Mouse (Mus musculus) hindbrain, embryonic 13.5 days (tissue): ENCODE data around the gene Creld2. TPM values are rescaled to one million over a fixed set of nuclear protein-coding genes. Genes with fewer than 3 reads are reported as not detected.
A peak's percentile ranks its signal among the peaks of the same experiment; 100 is the strongest.

ENCODE experiments used
- ATAC-seq: fragments of 200-750 bp; cut with Nextera tagmentation; 2 replicates; pipeline ENCODE4 v1.8.0; 2017; ENCODE audit warnings: moderate TSS enrichment; ENCODE audit not compliant: low FRiP score
- H3K27ac ChIP-seq: fragments of 300-500 bp; sonication (generic); 2 replicates; pipeline ENCODE4 v1.5.1; 2015; ENCODE audit warnings: inconsistent platforms, mild to moderate bottlenecking, moderate library complexity
- H3K27me3 ChIP-seq: fragments of 300-500 bp; sonication (generic); 2 replicates; pipeline ENCODE4 v1.6.1; 2015; ENCODE audit warnings: mild to moderate bottlenecking, inconsistent platforms
- H3K36me3 ChIP-seq: fragments of 300-500 bp; sonication (generic); 2 replicates; pipeline ENCODE4 v1.6.1; 2015; ENCODE audit warnings: mild to moderate bottlenecking, inconsistent platforms
- H3K4me1 ChIP-seq: fragments of 300-500 bp; sonication (generic); replicated peaks from 2 replicates; pipeline ENCODE4 v1.6.1; 2015; ENCODE audit warnings: inconsistent platforms
- H3K4me2 ChIP-seq: fragments of 300-500 bp; sonication (generic); 2 replicates; pipeline ENCODE4 v1.6.1; 2015; ENCODE audit warnings: inconsistent platforms, mild to moderate bottlenecking, moderate library complexity
- H3K4me3 ChIP-seq: fragments of 300-500 bp; sonication (generic); 2 replicates; pipeline ENCODE4 v1.5.1; 2015; ENCODE audit warnings: mild to moderate bottlenecking, inconsistent platforms
- H3K9ac ChIP-seq: fragments of 300-500 bp; sonication (generic); 2 replicates; pipeline ENCODE4 v1.6.1; 2015; ENCODE audit warnings: mild to moderate bottlenecking, inconsistent platforms
- H3K9me3 ChIP-seq: fragments of 300-500 bp; sonication (generic); 2 replicates; pipeline ENCODE4 v1.6.1; 2016; ENCODE audit warnings: inconsistent platforms
- WGBS: fragments of 180-500 bp; shearing (Covaris S2); methylation state at CpG from one replicate; pipeline ENCODE4 v1.1.7; 2015; 5-methylcytosine and 5-hydroxymethylcytosine counted together
- polyA plus RNA-seq: library from polyadenylated mRNA; unstranded; fragments of >200 nt; fragmentation: Nextera tagmentation; extraction: Ambion mirVana; gene quantifications from 2 replicates; pipeline ENCODE4 v1.2.1, GENCODE M21; 2015

The Creld2 gene
- polyA plus RNA-seq, 1 experiment from 2014 or later = 60.0 TPM

DNA sequence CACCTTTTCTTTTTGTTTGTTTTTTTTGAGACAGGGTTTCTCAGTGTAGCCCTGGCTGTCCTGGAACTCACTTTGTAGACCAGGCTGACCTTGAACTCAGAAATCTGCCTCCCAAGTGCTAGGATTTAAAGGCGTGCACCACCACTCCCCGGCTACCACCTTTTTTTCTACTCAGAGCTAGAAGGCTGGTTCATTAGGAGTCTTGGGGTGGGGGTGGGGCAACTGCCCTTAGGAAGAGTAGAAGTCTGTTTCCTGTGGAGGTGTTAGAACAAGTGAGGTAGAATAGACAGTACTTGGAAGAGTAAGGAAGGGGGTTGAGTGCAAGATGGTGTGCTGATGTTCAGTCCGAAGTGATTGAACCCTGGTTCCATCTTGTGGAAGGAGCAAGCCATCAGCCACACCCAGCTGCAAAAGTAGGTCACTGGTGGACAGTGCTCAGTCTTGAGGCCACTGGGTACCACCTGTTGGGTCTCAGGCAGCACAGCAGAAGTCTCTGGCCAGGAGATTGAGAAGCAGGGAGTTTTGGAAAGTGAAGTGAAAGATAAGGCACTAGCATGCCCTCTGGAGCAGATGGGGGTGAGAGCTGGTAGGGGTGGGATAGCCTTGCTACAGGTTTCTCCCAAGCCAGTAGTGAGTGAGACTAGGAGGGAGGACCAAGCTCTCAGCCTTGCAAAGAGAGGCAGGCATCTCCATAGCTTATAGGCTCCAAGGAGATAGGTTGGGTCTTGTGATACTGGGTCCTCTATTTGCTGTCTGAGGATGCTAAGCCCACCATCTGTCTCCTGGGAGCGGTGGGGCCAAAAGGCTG lies 46.6 kb downstream of the Creld2 start:
- WGBS = 86% methylated on average over 4 of the region's 4 CpGs
- H3K4me3 ChIP-seq = no peak overlapping the region
- H3K27me3 ChIP-seq = no peaks in the 10 kb centered on the region
- H3K27ac ChIP-seq = no peak overlapping the region
- H3K36me3 ChIP-seq = peaks cover 43% of the 10 kb centered on the region
- no peak overlapping the region for H3K4me2 ChIP-seq
- H3K9ac ChIP-seq = peak overlapping the region; percentile 35; the same call in 1 of the 2 replicates
- H3K9me3 ChIP-seq = no peaks in the 10 kb centered on the region
- peaks cover 30% of the 10 kb centered on the region for H3K4me1 ChIP-seq
- ATAC-seq = no peak

DNA sequence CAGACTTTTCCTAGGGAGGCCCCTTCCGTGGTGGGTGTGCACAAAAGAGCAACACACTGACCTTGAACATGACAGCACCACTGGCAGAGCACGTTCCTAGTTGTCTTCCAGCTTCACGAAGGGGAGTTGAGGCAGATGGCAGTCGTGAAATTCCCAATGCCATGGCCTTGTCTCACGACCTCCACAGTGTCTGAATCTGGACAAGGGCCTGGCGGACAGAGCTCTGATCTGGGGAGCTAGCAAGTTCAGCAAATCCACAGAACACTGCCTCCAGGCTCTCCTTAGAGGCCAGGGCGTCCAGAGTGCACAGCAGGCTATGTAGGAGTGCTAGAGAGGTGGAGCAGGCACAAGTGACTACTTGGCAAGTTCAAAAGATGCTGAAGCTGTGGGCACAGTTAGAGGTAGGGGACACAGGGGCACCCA lies 47.5 kb downstream of the Creld2 start:
- Histone ChIP-seq H3K4me1 (peaks cover 24% of the 10 kb centered on the region), H3K4me3 (no peak overlapping the region), H3K9me3 (no peaks in the 10 kb centered on the region), H3K36me3 (peaks cover 43% of the 10 kb centered on the region), H3K27me3 (no peaks in the 10 kb centered on the region), H3K9ac (peak overlapping the region; percentile 35; the same call in 1 of the 2 replicates), H3K27ac (no peak overlapping the region), H3K4me2 (no peak overlapping the region)
- 53% methylated on average over 7 of the region's 7 CpGs for WGBS
- no peak for ATAC-seq

DNA sequence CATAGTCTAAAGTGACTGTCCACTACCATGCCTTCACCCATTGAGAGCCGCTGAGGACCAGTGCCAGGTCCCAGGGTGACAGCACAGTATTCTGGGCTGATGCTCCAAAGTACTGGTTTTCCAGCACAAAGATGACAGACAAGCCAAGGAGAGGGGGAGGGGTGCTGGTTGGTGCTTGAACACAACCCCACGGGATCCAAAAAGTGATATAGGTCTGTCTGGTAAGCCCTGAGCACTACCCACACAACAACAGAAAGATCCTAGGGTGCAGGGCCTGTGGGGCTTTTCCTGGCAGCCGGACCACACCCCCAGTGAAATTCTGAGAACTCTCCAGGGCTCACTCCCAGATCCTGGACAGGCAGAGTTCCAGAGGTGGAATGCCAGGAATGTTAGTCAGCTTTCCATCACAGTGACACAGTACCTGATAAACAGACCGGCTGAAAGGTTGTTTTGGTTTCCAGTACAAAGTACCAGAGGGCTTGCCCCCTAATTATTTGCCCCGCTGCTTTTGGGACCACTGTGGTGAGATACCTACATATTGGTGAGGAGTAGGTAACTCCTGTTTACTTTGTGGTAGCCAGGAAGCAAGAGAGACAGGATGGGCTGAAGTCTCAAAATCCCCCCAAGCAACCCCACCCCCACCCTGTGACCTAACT lies 48.0 kb downstream of the Creld2 start:
- 39% methylated on average over 5 of the region's 5 CpGs for WGBS
- Histone ChIP-seq H3K27me3 (no peaks in the 10 kb centered on the region), H3K36me3 (peaks cover 43% of the 10 kb centered on the region), H3K27ac (no peak overlapping the region), H3K9me3 (no peaks in the 10 kb centered on the region), H3K4me2 (no peak overlapping the region), H3K4me1 (peaks cover 24% of the 10 kb centered on the region), H3K4me3 (no peak overlapping the region), H3K9ac (no peak overlapping the region)
- no peak for ATAC-seq

DNA sequence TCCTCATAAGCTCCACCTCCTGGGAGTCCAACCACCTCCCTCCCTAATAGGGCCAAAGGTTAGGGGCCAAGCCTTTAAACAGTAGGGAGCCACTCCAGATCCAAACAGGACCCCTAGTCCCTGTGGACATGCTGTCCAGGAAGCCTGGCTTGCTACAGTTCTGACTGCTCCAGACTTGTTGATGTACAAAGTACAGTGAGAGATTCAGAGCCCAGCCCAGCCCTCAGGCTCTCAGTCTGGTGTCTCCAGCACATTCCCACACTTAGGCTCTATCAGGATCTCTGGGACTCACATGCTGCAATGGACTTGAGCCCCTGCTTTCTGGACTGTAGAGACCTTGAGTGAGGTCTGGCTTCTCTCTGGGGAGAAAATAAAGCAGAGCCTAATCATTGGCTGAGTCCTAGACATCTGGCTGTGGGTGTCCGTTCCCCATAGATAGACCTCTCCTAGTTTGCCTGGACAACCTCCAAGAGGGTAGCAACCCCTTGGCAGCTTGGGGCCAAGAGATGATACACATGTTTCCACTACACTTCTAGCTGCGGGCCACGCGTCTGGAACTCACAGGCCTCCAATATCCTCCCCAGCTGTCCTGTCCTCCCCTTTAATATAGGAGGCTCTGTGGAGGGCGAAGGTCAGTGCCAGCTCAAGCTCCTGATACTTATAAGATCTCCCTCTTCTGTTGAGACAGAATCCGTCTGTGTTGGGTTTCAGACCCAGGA lies 48.7 kb downstream of the Creld2 start:
- no peak overlapping the region for H3K27ac ChIP-seq
- no peak overlapping the region for H3K4me2 ChIP-seq
- H3K4me1 ChIP-seq = peaks cover 24% of the 10 kb centered on the region
- no peak overlapping the region for H3K9ac ChIP-seq
- H3K4me3 ChIP-seq = no peak overlapping the region
- 93% methylated on average over 6 of the region's 6 CpGs for WGBS
- ATAC-seq = no peak
- H3K27me3 ChIP-seq = no peaks in the 10 kb centered on the region
- peaks cover 43% of the 10 kb centered on the region for H3K36me3 ChIP-seq
- H3K9me3 ChIP-seq = no peaks in the 10 kb centered on the region

DNA sequence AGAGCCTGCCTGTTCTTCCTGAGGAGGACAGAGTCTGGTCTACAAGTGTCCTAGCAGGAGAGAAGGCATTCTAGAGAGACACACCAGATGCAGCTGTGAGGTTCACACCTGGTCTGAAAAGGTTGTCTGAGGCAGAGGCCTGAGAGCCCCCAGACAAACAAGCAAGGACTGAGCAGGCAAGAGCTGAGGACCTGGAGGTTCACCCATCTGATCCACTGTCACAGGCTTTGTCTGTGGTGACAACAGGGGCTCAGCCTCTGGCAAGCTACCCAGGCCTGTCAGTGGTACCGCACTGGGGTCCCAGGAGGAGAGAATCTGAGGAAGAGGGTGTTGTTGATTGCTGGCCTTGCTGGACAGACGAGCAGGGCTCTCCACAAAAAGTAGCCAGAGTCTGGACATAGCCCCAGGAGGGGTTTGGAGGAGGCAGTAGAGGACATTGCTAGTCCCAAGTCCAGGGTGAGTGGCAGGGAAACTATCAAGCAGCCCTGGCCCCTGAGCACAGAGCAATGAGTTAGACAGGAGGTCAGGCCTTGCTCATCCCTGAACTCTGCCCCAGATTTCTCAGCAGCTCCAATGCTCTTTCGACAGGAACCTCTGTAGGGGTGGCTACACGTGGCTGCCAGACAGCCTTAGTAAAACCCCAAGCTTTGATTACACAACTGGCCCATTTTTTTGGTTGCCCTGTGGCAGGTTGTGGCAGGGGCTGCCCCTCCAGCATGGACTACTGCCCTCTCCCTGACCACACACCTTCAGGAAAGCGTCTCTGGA lies 51.2 kb downstream of the Creld2 start:
- no peak overlapping the region for H3K9ac ChIP-seq
- H3K36me3 ChIP-seq = peaks cover 29% of the 10 kb centered on the region
- H3K9me3 ChIP-seq = no peaks in the 10 kb centered on the region
- WGBS = 72% methylated on average over 5 of the region's 5 CpGs
- H3K27ac ChIP-seq = no peak overlapping the region
- no peak overlapping the region for H3K4me2 ChIP-seq
- peaks cover 3% of the 10 kb centered on the region; the same call in 1 of the 2 replicates for H3K27me3 ChIP-seq
- H3K4me3 ChIP-seq = no peak overlapping the region
- ATAC-seq = no peak
- H3K4me1 ChIP-seq = peaks cover 8% of the 10 kb centered on the region

DNA sequence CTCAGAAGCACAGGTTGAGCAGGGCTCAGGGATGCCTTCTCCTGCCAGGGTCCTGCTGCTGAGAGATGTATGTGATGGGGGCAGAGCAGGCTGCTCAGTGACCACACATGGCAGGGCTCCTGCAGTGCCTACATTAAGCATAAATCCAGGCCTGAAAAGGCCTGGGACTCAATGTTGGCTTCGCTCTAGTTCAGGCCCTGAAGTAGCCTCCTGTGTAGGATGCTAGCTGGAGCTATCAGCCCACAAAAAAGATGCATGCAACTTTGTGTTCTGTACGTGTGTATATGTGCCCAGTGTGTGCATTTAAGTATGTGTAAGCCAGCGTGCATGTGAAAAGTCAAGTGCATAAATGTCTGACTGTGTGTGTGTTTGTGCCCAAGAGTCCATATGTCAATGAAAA lies 54.6 kb downstream of the Creld2 start:
- no peak overlapping the region for H3K4me3 ChIP-seq
- no peaks in the 10 kb centered on the region for H3K9me3 ChIP-seq
- no peak for ATAC-seq
- WGBS = 89% methylated on average over 3 of the region's 3 CpGs
- H3K4me2 ChIP-seq = no peak overlapping the region
- H3K4me1 ChIP-seq = peaks cover 10% of the 10 kb centered on the region
- peaks cover 8% of the 10 kb centered on the region; the same call in 1 of the 2 replicates for H3K27me3 ChIP-seq
- no peaks in the 10 kb centered on the region for H3K36me3 ChIP-seq
- no peak overlapping the region for H3K9ac ChIP-seq
- no peak overlapping the region for H3K27ac ChIP-seq

DNA sequence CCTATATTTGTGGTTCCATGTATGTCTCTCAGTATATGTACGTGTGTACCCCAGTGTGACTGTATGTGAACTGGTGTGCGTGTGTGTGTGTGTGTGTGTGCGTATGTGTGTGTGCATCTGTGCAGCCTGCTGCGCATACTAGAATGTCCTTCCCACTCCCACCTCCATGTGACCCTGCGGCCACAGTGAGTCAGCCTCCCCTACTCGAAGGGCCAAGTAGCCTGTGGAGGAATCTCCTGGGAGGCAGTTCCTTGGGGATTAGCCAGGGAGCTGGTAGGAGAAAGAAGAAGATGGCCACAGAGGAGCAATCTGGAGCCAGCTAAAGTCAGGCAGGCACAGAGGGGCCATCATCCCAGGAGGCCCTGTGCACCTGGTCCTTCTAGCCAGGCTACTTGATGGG lies 55.0 kb downstream of the Creld2 start:
- WGBS = 92% methylated on average over 6 of the region's 6 CpGs
- Histone ChIP-seq H3K9ac (no peak overlapping the region), H3K27me3 (peaks cover 8% of the 10 kb centered on the region; the same call in 1 of the 2 replicates), H3K4me1 (peaks cover 10% of the 10 kb centered on the region), H3K27ac (no peak overlapping the region), H3K9me3 (no peaks in the 10 kb centered on the region), H3K4me3 (no peak overlapping the region), H3K36me3 (no peaks in the 10 kb centered on the region), H3K4me2 (no peak overlapping the region)
- ATAC-seq = no peak

DNA sequence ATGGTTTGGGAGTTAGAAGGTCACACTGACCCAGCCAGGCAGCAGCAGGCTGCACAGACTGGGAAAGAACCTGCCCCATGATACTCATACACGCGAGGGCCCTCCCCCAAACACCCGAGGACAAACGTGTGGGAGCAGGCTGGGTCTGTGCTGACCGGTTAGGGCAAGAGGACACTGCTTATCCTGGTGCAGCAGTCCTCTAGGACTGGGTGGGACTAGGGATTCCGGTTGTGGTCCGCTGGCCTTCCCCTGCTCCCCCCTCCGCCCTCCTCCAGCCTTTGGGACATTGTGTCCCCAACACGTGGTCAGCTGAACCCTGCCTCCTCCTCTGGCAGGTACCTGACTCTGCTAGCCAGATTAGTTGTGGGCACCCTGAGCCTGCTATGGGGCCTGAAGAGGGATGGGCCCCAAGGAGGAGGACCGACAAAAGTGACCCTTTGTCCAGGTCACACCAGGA lies 56.2 kb downstream of the Creld2 start:
- Histone ChIP-seq H3K4me3 (no peak overlapping the region), H3K9ac (no peak overlapping the region), H3K9me3 (no peaks in the 10 kb centered on the region), H3K4me1 (peaks cover 10% of the 10 kb centered on the region), H3K27ac (no peak overlapping the region), H3K27me3 (peaks cover 8% of the 10 kb centered on the region; the same call in 1 of the 2 replicates), H3K4me2 (no peak overlapping the region), H3K36me3 (no peaks in the 10 kb centered on the region)
- no peak for ATAC-seq
- whole genome bisulfite sequencing = 32% methylated on average over 10 of the region's 10 CpGs

Other genes starting within 250 kb of the Creld2 start
- gene Zdhhc25, start 219.3 kb upstream of the Creld2 start, polyA plus RNA-seq = not detected in 2 replicates
- 23.2 and 25.4 TPM in 2 replicates for gene Brd1, start 85.4 kb upstream of the Creld2 start, polyA plus RNA-seq
- 22.3 and 22.8 TPM in 2 replicates for gene Zbed4, start 68.0 kb upstream of the Creld2 start, polyA plus RNA-seq
- 8.1 and 8.7 TPM in 2 replicates for gene Alg12, start 328 bp upstream of the Creld2 start, polyA plus RNA-seq
- gene Pim3, start 42.5 kb downstream of the Creld2 start, polyA plus RNA-seq = 45.6 and 47.2 TPM in 2 replicates
- not detected in 2 replicates for gene Ttll8, start 134.8 kb downstream of the Creld2 start, polyA plus RNA-seq
- 8.2 and 11.8 TPM in 2 replicates for gene Mlc1, start 159.4 kb downstream of the Creld2 start, polyA plus RNA-seq
- not detected in 2 replicates for gene Mov10l1, start 163.3 kb downstream of the Creld2 start, polyA plus RNA-seq
- gene Panx2, start 240.1 kb downstream of the Creld2 start, polyA plus RNA-seq = 3.8 and 4.1 TPM in 2 replicates